Mouse (Mus musculus): ENCODE data around the gene Bnip3. TPM values are rescaled to one million over a fixed set of nuclear protein-coding genes. Genes with fewer than 3 reads are reported as not detected.
A peak's percentile ranks its signal among the peaks of the same experiment; 100 is the strongest.

Gene Bnip3
- polyA plus RNA-seq, 1 experiment, result 69.2 TPM

- DNase-seq, result no peak
- H3K4me3 ChIP-seq (ENCODE audit: insufficient read depth, low read depth, low read length), result peak overlapping the region; percentile 66; the same call in 1 of the 2 replicates
- no peaks in the 10 kb centered on the region for H3K27me3 ChIP-seq (replicated peaks; ENCODE audit: control insufficient read depth, insufficient read depth, low read length)
- no peak overlapping the region for H3K27ac ChIP-seq (ENCODE audit: insufficient read depth, low read depth, low read length)
- no peaks in the 10 kb centered on the region for H3K36me3 ChIP-seq (ENCODE audit: control insufficient read depth, insufficient read depth, low read length)
- peaks cover 24% of the 10 kb centered on the region for H3K4me1 ChIP-seq (ENCODE audit: control insufficient read depth, insufficient read depth, low read length)
- TF ChIP-seq POLR2A (IDR thresholded peaks at IDR 0.05; ENCODE audit: low read depth, low read length) (no peak), CTCF (conservative IDR thresholded peaks at IDR 0.05; ENCODE audit: insufficient read depth, insufficient read length, low read depth, low read length) (no peak)
- 16% methylated on average over 8 of the region's 8 CpGs for WGBS
These were observed 64.2 kb downstream of the Bnip3 start for GRCm38 (mm10) chr7:138845111-138845510.

- no peak for DNase-seq
- no peaks in the 10 kb centered on the region for H3K27me3 ChIP-seq (replicated peaks; ENCODE audit: control insufficient read depth, insufficient read depth, low read length)
- peaks cover 22% of the 10 kb centered on the region for H3K4me1 ChIP-seq (ENCODE audit: control insufficient read depth, insufficient read depth, low read length)
- no peak overlapping the region for H3K27ac ChIP-seq (ENCODE audit: insufficient read depth, low read depth, low read length)
- no peaks in the 10 kb centered on the region for H3K36me3 ChIP-seq (ENCODE audit: control insufficient read depth, insufficient read depth, low read length)
- WGBS, result 81% methylated on average over 4 of the region's 4 CpGs
- TF ChIP-seq POLR2A (IDR thresholded peaks at IDR 0.05; ENCODE audit: low read depth, low read length), result no peak
- no peak for TF ChIP-seq CTCF (conservative IDR thresholded peaks at IDR 0.05; ENCODE audit: insufficient read depth, insufficient read length, low read depth, low read length)
- H3K4me3 ChIP-seq (ENCODE audit: insufficient read depth, low read depth, low read length), result no peak overlapping the region
These were observed 65.9 kb downstream of the Bnip3 start for GRCm38 (mm10) chr7:138843421-138843820.

- DNase-seq, result peak; percentile 8
- WGBS, result 46% methylated on average over 2 of the region's 3 CpGs
- H3K4me3 ChIP-seq (ENCODE audit: insufficient read depth, low read depth, low read length), result no peak overlapping the region
- no peaks in the 10 kb centered on the region for H3K27me3 ChIP-seq (replicated peaks; ENCODE audit: control insufficient read depth, insufficient read depth, low read length)
- no peaks in the 10 kb centered on the region for H3K36me3 ChIP-seq (ENCODE audit: control insufficient read depth, insufficient read depth, low read length)
- peaks cover 8% of the 10 kb centered on the region for H3K4me1 ChIP-seq (ENCODE audit: control insufficient read depth, insufficient read depth, low read length)
- TF ChIP-seq CTCF (conservative IDR thresholded peaks at IDR 0.05; ENCODE audit: insufficient read depth, insufficient read length, low read depth, low read length) (0 out of 2 replicates have a peak, but pooled peaks have one; percentile 14), POLR2A (IDR thresholded peaks at IDR 0.05; ENCODE audit: low read depth, low read length) (no peak)
- H3K27ac ChIP-seq (ENCODE audit: insufficient read depth, low read depth, low read length), result no peak overlapping the region
These were observed 67.7 kb downstream of the Bnip3 start for GRCm38 (mm10) chr7:138841436-138842151.

Other genes starting within 250 kb of the Bnip3 start
- gene Ppp2r2d, start 63.4 kb downstream of the Bnip3 start, polyA plus RNA-seq (2012; rRNA removed), result 24.2 and 24.3 TPM in 2 replicates
- 43.5 and 64.0 TPM in 2 replicates for gene Mapk1ip1, start 63.2 kb downstream of the Bnip3 start, polyA plus RNA-seq (2012; rRNA removed)
- 0.03 and 0.06 TPM in 2 replicates for gene Jakmip3, start 31.2 kb upstream of the Bnip3 start, polyA plus RNA-seq (2012; rRNA removed)
- gene Dpysl4, start 176.5 kb upstream of the Bnip3 start, polyA plus RNA-seq (2012; rRNA removed), result 0.23 and 0.25 TPM in 2 replicates